Mouse (Mus musculus) small intestine, adult 2 months (tissue): ENCODE results near the gene E2f7.

Source experiments
- CTCF ChIP-seq: fragments of 200-500 bp; IDR thresholded peaks from 2 replicates; pipeline ENCODE4 v1.5.1; 2012; ENCODE audit warnings: low read depth, mild to moderate bottlenecking, control low read depth, inconsistent platforms, low read length, moderate library complexity, mixed read lengths; ENCODE audit not compliant: insufficient replicate concordance, insufficient read length; ENCODE audit errors: extremely low read depth
- POLR2A ChIP-seq: fragments of 200-500 bp; IDR thresholded peaks from 2 replicates; pipeline ENCODE4 v1.6.1; 2012; ENCODE audit warnings: low read depth, mild to moderate bottlenecking, control low read depth, inconsistent platforms, low read length, moderate library complexity

GRCm38 (mm10) chr10:110733343-110733742 is 11.9 kb upstream of the E2f7 start:
- peak; percentile 72; the same call in 1 of the 2 replicates for TF ChIP-seq CTCF
- TF ChIP-seq POLR2A: no peak
